34 mouse cellular contexts compared by ENCODE assay signal in the genomic region with DNA sequence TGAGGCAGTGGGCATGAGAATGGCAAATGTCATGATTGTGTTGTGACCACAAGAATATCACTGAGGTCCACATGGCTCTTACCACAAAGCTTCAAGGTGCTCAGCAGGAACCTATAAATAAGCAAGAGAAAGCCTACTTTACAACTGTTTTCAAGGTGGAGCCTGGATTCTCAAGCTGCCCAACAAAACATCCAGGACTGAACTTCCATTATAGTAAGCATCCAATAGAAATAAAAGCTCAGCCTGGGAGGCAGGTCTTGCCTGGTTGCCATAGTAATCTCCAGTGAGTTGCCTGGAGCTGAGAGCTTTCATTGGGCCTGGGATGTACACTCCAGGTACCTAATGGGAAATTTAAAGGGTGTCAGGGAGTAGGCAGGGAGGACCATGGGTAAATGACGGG. TPM values are rescaled to one million over a fixed set of nuclear protein-coding genes. Genes with fewer than 3 reads are reported as not detected.
A peak's percentile ranks its signal among the peaks of the same experiment; 100 is the strongest.
DNase-seq lines count a peak whose midpoint lies in the region; ATAC-seq and TF ChIP-seq lines count a peak whose summit lies in the region.
"Had no signal": no experiment of that assay in that cellular context is flagged by ENCODE, and none has a peak within 500 bp of the region (broad histone marks: within the 10 kb centered on the region; RNA-seq: fewer than 3 reads in every experiment).

Gene Gm36245, plus strand, starts transcription at position 301 of the 400 bp plus-strand sequence.

- H3K4me3 ChIP-seq in heart, adult 2 months: no peak within 1 kb of the TSS
- H3K4me3 ChIP-seq in lung, embryonic 16.5 days (ENCODE audit: low read length): no peak within 1 kb of the TSS
- no peak within 1 kb of the TSS for H3K4me3 ChIP-seq in cortical plate, adult 2 months (ENCODE audit: insufficient read depth, low read length)
- H3K4me3 ChIP-seq: erythroblast, embryonic 14.5 days; hindbrain, embryonic 10.5 days; hindbrain, embryonic 15.5 days; left cerebral cortex, adult 2 months; limb, embryonic 13.5 days; liver, embryonic 13.5 days; midbrain, embryonic 12.5 days; neural tube, embryonic 13.5 days had no signal

- peak within 1 kb of the TSS; percentile 77 for H3K27ac ChIP-seq in heart, adult 2 months
- peak within 1 kb of the TSS; percentile 49; the same call in 1 of the 2 replicates for H3K27ac ChIP-seq in lung, embryonic 16.5 days (ENCODE audit: low read length)
- peak within 1 kb of the TSS; percentile 65 for H3K27ac ChIP-seq in cortical plate, adult 2 months (ENCODE audit: insufficient read depth, low read length)
- H3K27ac ChIP-seq: hindbrain, embryonic 10.5 days; hindbrain, embryonic 15.5 days; left cerebral cortex, adult 2 months; limb, embryonic 13.5 days; liver, embryonic 13.5 days; midbrain, embryonic 12.5 days; neural tube, embryonic 13.5 days had no signal

- H3K9ac ChIP-seq in heart, adult 2 months (ENCODE audit: low read depth, low read length): 0 out of 2 replicates have a peak within 1 kb of the TSS, but pooled peaks have one; percentile 19
- H3K9ac ChIP-seq in lung, embryonic 16.5 days (ENCODE audit: low read length): no peak within 1 kb of the TSS
- H3K9ac ChIP-seq: hindbrain, embryonic 15.5 days; limb, embryonic 13.5 days; liver, embryonic 13.5 days; midbrain, embryonic 12.5 days; neural tube, embryonic 13.5 days had no signal

- 92% methylated on average over 1 of the region's 1 CpGs for WGBS in heart, adult 2 months
- 75% methylated on average over 1 of the region's 1 CpGs for WGBS in lung, embryonic 16.5 days

- peaks cover 11% of the 10 kb centered on the region for H3K4me1 ChIP-seq in heart, adult 2 months (ENCODE audit: control insufficient read depth, insufficient read depth, low read length)
- no peaks in the 10 kb centered on the region for H3K4me1 ChIP-seq in lung, embryonic 16.5 days (replicated peaks; ENCODE audit: control insufficient read depth, insufficient read depth, low read length)
- H3K4me1 ChIP-seq in cortical plate, adult 2 months (ENCODE audit: control insufficient read depth, insufficient read depth, low read length): no peaks in the 10 kb centered on the region
- H3K4me1 ChIP-seq: hindbrain, embryonic 10.5 days; hindbrain, embryonic 15.5 days; limb, embryonic 13.5 days; liver, embryonic 13.5 days; midbrain, embryonic 12.5 days; neural tube, embryonic 13.5 days had no signal

- no peaks in the 10 kb centered on the region for H3K9me3 ChIP-seq in lung, embryonic 16.5 days (ENCODE audit: control insufficient read depth, low read length)
- H3K9me3 ChIP-seq: hindbrain, embryonic 10.5 days; hindbrain, embryonic 15.5 days; limb, embryonic 13.5 days; liver, embryonic 13.5 days; midbrain, embryonic 12.5 days; neural tube, embryonic 13.5 days had no signal

- no peaks in the 10 kb centered on the region for H3K27me3 ChIP-seq in heart, adult 2 months (ENCODE audit: control insufficient read depth, insufficient read depth, low read length)
- H3K27me3 ChIP-seq in lung, embryonic 16.5 days (ENCODE audit: control insufficient read depth, insufficient read depth, low read depth, low read length): no peaks in the 10 kb centered on the region
- H3K27me3 ChIP-seq: hindbrain, embryonic 15.5 days; limb, embryonic 13.5 days; liver, embryonic 13.5 days; midbrain, embryonic 12.5 days; neural tube, embryonic 13.5 days had no signal

- no peak for ATAC-seq in lung, embryonic 16.5 days (ENCODE audit: low read depth)
- ATAC-seq: CD4-positive, CD25-positive, alpha-beta regulatory T cell, adult 4 months; inflammation-experienced regulatory T-cells, adult 6 months had no signal

- TF ChIP-seq EP300 in heart, adult 2 months (IDR thresholded peaks at IDR 0.05; ENCODE audit: insufficient read depth, low read depth, low read length): no peak

- TF ChIP-seq CTCF in heart, adult 2 months (IDR thresholded peaks at IDR 0.05): no peak
- no peak for TF ChIP-seq CTCF in cortical plate, adult 2 months (IDR thresholded peaks at IDR 0.05; ENCODE audit: extremely low read depth, insufficient read depth, low read length)

- no peak within 1 kb of the TSS for H3K4me2 ChIP-seq in lung, embryonic 16.5 days (ENCODE audit: low read depth, low read length)
- H3K4me2 ChIP-seq: hindbrain, embryonic 15.5 days; limb, embryonic 13.5 days; liver, embryonic 13.5 days; midbrain, embryonic 12.5 days; neural tube, embryonic 13.5 days had no signal

- TF ChIP-seq POLR2A in heart, adult 2 months (IDR thresholded peaks at IDR 0.05; ENCODE audit: insufficient read depth, low read depth, low read length): no peak
- TF ChIP-seq POLR2A in cortical plate, adult 2 months (IDR thresholded peaks at IDR 0.05; ENCODE audit: extremely low read depth, insufficient read depth, low read length): no peak

- no peak for DNase-seq in heart, adult 2 months
- no peak for DNase-seq in heart, adult 8-10 months (ENCODE audit: low spot score)
- DNase-seq in lung, postnatal 14 days: no peak
- peak; percentile 7 for DNase-seq in R1 (ENCODE audit: low read depth, low spot score)
- no peak for DNase-seq in thymus, postnatal 0 days (ENCODE audit: low spot score)
- DNase-seq: adrenal gland, postnatal 25 days; cerebellum, adult 18-20 months; cerebellum, postnatal 10 days; gastrocnemius, postnatal 14 days; heart, postnatal 14 days; kidney, adult 18-20 months; liver, embryonic 13.5 days; thymus, adult 2 months; thymus, postnatal 4 days had no signal

- peaks cover 2% of the 10 kb centered on the region for H3K36me3 ChIP-seq in heart, adult 2 months (ENCODE audit: control insufficient read depth, insufficient read depth, low read length)
- no peaks in the 10 kb centered on the region for H3K36me3 ChIP-seq in lung, embryonic 16.5 days (ENCODE audit: control insufficient read depth, insufficient read depth, low read length)
- H3K36me3 ChIP-seq: hindbrain, embryonic 10.5 days; hindbrain, embryonic 15.5 days; limb, embryonic 13.5 days; liver, embryonic 13.5 days; midbrain, embryonic 12.5 days; neural tube, embryonic 13.5 days had no signal

- intact Hi-C loops in heart, adult 2 months (cut with DNase I): no loop called here

- H3K79me2 ChIP-seq in heart, adult 2 months (replicated peaks; ENCODE audit: control insufficient read depth, insufficient read depth, low read length): no peaks in the 10 kb centered on the region

RNA-seq across cellular contexts. Expression of gene Gm36245, which starts in this region (rescaled TPM):
- not detected for total RNA-seq in heart, adult 2 months (2021)
- polyA plus RNA-seq in heart, adult 2 months (2012; rRNA removed): 0.45 TPM in 1 of 2 replicates, not detected in the other
- total RNA-seq in heart, adult 8-10 months (2022): not detected
- not detected in 2 replicates for polyA plus RNA-seq in lung, embryonic 16.5 days (2015; fragmentation: Nextera tagmentation; extraction: Ambion mirVana)
- polyA plus RNA-seq in cortical plate, adult 2 months (2012; rRNA removed): not detected in 2 replicates
- polyA plus RNA-seq in thymus, postnatal 0 days (2015; fragmentation: Nextera tagmentation; extraction: Ambion mirVana): not detected in 2 replicates
- total RNA-seq: adrenal gland, adult 18-20 months; adrenal gland, postnatal 25 days; common myeloid progenitor, adult 5-6 weeks; gastrocnemius, postnatal 14 days; heart, adult 18-20 months; heart, postnatal 14 days; layer of hippocampus, postnatal 10 days; left cerebral cortex, adult 2 months; left cerebral cortex, postnatal 36 days; megakaryocyte, adult 5-6 weeks had no signal
- polyA plus RNA-seq: CD4-positive, CD25-positive, alpha-beta regulatory T cell, adult 4 months; embryonic facial prominence, embryonic 14.5 days; erythroblast, embryonic 14.5 days; forebrain, embryonic 11.5 days; heart, embryonic 14.5 days; hindbrain, embryonic 10.5 days; hindbrain, embryonic 15.5 days; inflammation-experienced regulatory T-cells, adult 6 months; limb, embryonic 13.5 days; liver, embryonic 13.5 days; midbrain, embryonic 12.5 days; neural tube, embryonic 13.5 days; thymus, adult 2 months had no signal
